Mouse (Mus musculus) limb, embryonic 14.5 days (tissue): ENCODE measurements at regions not wholly inside any gene's neighbourhood (a gene's known extent, or its start where the extent isn't known, plus 50 kb on each side); places are given as distances from the start of the nearest gene placed in this dataset.

Experiments
- ATAC-seq: fragments of 200-750 bp; cut with Nextera tagmentation; 2 replicates; pipeline ENCODE4 v1.8.0; 2017; ENCODE audit warnings: low read depth, moderate number of reproducible peaks, moderate TSS enrichment; ENCODE audit not compliant: low FRiP score
- DNase-seq: peaks from one replicate; pipeline ENCODE4 v3.0.0-alpha.2; 2015; ENCODE audit warnings: low spot score
- H3K27ac ChIP-seq: fragments of 300-500 bp; sonication (generic); replicated peaks from 2 replicates; pipeline ENCODE4 v1.5.1; 2014; ENCODE audit warnings: low read depth, mild to moderate bottlenecking, low read length, moderate library complexity, mixed read lengths
- H3K27me3 ChIP-seq: fragments of 300-500 bp; sonication (generic); 2 replicates; pipeline ENCODE4 v1.6.1; 2014; ENCODE audit warnings: low read length, mixed read lengths; ENCODE audit not compliant: control insufficient read depth, insufficient read depth
- H3K36me3 ChIP-seq: fragments of 300-500 bp; sonication (generic); 2 replicates; pipeline ENCODE4 v1.6.1; 2014; ENCODE audit warnings: mild to moderate bottlenecking, low read length, moderate library complexity, mixed read lengths; ENCODE audit not compliant: control insufficient read depth, insufficient read depth
- H3K4me1 ChIP-seq: fragments of 300-500 bp; sonication (generic); 2 replicates; pipeline ENCODE4 v1.6.1; 2014; ENCODE audit warnings: antibody characterized with exemption, low read length, mixed read lengths; ENCODE audit not compliant: control insufficient read depth, insufficient read depth
- H3K4me2 ChIP-seq: fragments of 300-500 bp; sonication (generic); replicated peaks from 2 replicates; pipeline ENCODE4 v1.6.1; 2014; ENCODE audit warnings: low read depth, mild to moderate bottlenecking, low read length, moderate library complexity; ENCODE audit not compliant: severe bottlenecking
- H3K4me3 ChIP-seq: fragments of 300-500 bp; sonication (generic); replicated peaks from 2 replicates; pipeline ENCODE4 v1.5.1; 2014; ENCODE audit warnings: low read length
- H3K9ac ChIP-seq: fragments of 300-500 bp; sonication (generic); 2 replicates; pipeline ENCODE4 v1.6.1; 2014; ENCODE audit warnings: mild to moderate bottlenecking, low read depth, low read length, moderate library complexity; ENCODE audit not compliant: severe bottlenecking
- H3K9me3 ChIP-seq: fragments of 300-500 bp; sonication (generic); 2 replicates; pipeline ENCODE4 v1.6.1; 2016; ENCODE audit warnings: low read length; ENCODE audit not compliant: control insufficient read depth
- POLR2A ChIP-seq: fragments of 200-500 bp; IDR thresholded peaks from 2 replicates; pipeline ENCODE4 v1.8.0; 2012; ENCODE audit warnings: inconsistent platforms, mild to moderate bottlenecking, moderate library complexity, borderline replicate concordance; ENCODE audit not compliant: insufficient read depth, insufficient read length; ENCODE audit errors: extremely low read depth
- WGBS: fragments of 180-500 bp; shearing (Covaris S2); extraction: QIAGEN DNeasy Blood & Tissue Kit; methylation state at CpG from one replicate; pipeline ENCODE4 v1.1.7; 2014; 5-methylcytosine and 5-hydroxymethylcytosine counted together

- Histone ChIP-seq H3K4me1 (peaks cover 23% of the 10 kb centered on the region), H3K36me3 (no peaks in the 10 kb centered on the region), H3K9ac (no peak overlapping the region), H3K4me3 (no peak overlapping the region), H3K4me2 (no peak overlapping the region), H3K27ac (no peak overlapping the region), H3K27me3 (no peaks in the 10 kb centered on the region), H3K9me3 (no peaks in the 10 kb centered on the region)
- WGBS, result 87% methylated on average over 3 of the region's 3 CpGs
- no peak for TF ChIP-seq POLR2A
- ATAC-seq (no peak), DNase-seq (no peak)
Observed at GRCm38 (mm10) chr8:126742081-126742480, 148.3 kb upstream of the Irf2bp2 start.

GRCm38 (mm10) chr8:126741031-126741430, 147.2 kb upstream of the Irf2bp2 start:
- DNase-seq (no peak), ATAC-seq (no peak)
- 81% methylated on average over 3 of the region's 3 CpGs for whole genome bisulfite sequencing
- Histone ChIP-seq H3K9ac (no peak overlapping the region), H3K9me3 (no peaks in the 10 kb centered on the region), H3K27me3 (no peaks in the 10 kb centered on the region), H3K4me2 (no peak overlapping the region), H3K4me1 (peaks cover 29% of the 10 kb centered on the region), H3K27ac (no peak overlapping the region), H3K36me3 (no peaks in the 10 kb centered on the region), H3K4me3 (no peak overlapping the region)
- no peak for TF ChIP-seq POLR2A

GRCm38 (mm10) chr8:126739768-126740167, 146.0 kb upstream of the Irf2bp2 start:
- 64% methylated on average over 10 of the region's 10 CpGs for WGBS
- no peak for DNase-seq
- no peak overlapping the region for H3K4me3 ChIP-seq

GRCm38 (mm10) chr8:126737032-126737431, 143.2 kb upstream of the Irf2bp2 start:
- Histone ChIP-seq H3K4me2 (peak overlapping the region; percentile 20; the same call in 1 of the 2 replicates), H3K36me3 (no peaks in the 10 kb centered on the region), H3K27me3 (no peaks in the 10 kb centered on the region), H3K27ac (peak overlapping the region; percentile 90), H3K9ac (no peak overlapping the region; the same call in 1 of the 2 replicates), H3K4me1 (peaks cover 45% of the 10 kb centered on the region), H3K4me3 (no peak overlapping the region), H3K9me3 (no peaks in the 10 kb centered on the region)
- no peak for ATAC-seq
- DNase-seq, result no peak
- TF ChIP-seq POLR2A, result no peak
- 44% methylated on average over 5 of the region's 5 CpGs for WGBS

More at GRCm38 (mm10) chr8:126739768-126740167, 146.0 kb upstream of the Irf2bp2 start:
- ATAC-seq, result no peak
- Histone ChIP-seq H3K4me1 (peaks cover 29% of the 10 kb centered on the region), H3K27me3 (no peaks in the 10 kb centered on the region), H3K27ac (no peak overlapping the region), H3K36me3 (no peaks in the 10 kb centered on the region), H3K9ac (no peak overlapping the region), H3K4me2 (no peak overlapping the region), H3K9me3 (no peaks in the 10 kb centered on the region)
- no peak for TF ChIP-seq POLR2A

- DNase-seq, result peak; percentile 49
- H3K27me3 ChIP-seq, result no peaks in the 10 kb centered on the region
- WGBS, result 21% methylated on average over 10 of the region's 10 CpGs
- no peak overlapping the region for H3K4me3 ChIP-seq
- peak overlapping the region; percentile 90 for H3K27ac ChIP-seq
- H3K36me3 ChIP-seq, result no peaks in the 10 kb centered on the region
- no peaks in the 10 kb centered on the region for H3K9me3 ChIP-seq
- H3K4me2 ChIP-seq, result peak overlapping the region; percentile 20; the same call in 1 of the 2 replicates
- H3K9ac ChIP-seq, result 0 out of 2 replicates have a peak overlapping the region, but pooled peaks have one; percentile 28
- TF ChIP-seq POLR2A, result no peak
- H3K4me1 ChIP-seq, result peaks cover 47% of the 10 kb centered on the region
- ATAC-seq, result peak; percentile 47
Observed at GRCm38 (mm10) chr8:126736441-126736962, 142.7 kb upstream of the Irf2bp2 start.
